Mouse (Mus musculus): ENCODE results near the gene Dnajb3.
A peak's percentile ranks its signal among the peaks of the same experiment; 100 is the strongest.
"Not testable (repeated sequence)": the region's sequence is repeated elsewhere in the genome, so short reads cannot be mapped to it uniquely, and the experiment has no call there.

Gene Dnajb3

DNA sequence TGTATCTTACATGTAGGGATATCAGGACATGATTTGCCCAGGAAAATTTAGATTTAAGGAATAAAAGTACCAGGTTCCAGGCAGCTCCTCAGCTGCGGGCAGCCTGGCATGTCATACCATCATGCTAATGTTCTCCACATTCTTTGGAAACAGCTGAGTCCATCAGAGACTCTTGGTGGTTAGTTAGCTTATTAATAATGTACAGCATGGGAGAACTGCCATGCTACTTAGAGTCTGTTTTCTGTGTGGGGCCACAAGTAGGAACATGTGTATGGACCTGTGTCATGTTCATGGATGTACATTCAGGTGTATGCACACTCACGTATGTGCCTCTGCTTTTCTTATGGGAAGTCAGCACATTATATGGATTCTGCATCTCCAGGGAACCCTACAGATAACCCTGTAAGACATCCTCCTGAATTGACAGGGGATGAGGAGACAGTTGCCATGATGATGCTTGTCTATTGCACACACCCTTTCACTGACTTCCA, 8.9 kb upstream of the Dnajb3 start:
- DNase-seq = no peak

DNA sequence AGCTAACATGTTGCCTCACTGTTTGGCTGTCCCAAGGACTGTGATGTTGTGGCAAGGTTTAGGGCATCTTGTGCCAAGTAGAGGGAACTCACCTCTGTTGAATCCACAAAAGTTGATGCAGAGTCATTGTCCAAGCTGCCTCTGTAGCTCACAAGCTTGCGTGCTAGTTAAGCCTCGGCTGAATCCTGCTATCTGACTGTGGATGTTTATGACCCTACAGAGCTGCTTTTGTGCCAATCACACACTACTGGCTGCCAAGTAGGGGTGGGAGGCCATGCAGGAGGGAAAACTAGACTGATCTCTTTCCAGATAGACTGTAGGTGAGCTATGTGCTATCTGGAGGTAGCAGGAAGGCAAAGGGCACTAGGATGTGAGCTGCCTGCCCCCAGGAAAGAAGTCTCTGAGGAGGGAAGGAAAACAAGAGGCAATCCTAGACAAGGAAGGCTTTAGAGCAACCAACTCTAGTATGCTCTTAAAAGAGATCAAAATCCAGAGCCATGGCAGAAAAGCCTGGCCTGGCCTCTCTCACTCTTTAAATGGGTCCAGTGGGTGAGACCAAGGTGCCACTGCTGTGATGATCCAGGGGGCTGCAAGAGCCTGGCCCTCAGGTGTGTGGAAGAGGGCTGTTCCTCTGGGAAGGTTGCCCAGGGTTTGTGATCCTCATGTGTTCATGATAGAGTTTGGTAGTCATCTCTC, 8.3 kb upstream of the Dnajb3 start:
- no peak for DNase-seq

DNA sequence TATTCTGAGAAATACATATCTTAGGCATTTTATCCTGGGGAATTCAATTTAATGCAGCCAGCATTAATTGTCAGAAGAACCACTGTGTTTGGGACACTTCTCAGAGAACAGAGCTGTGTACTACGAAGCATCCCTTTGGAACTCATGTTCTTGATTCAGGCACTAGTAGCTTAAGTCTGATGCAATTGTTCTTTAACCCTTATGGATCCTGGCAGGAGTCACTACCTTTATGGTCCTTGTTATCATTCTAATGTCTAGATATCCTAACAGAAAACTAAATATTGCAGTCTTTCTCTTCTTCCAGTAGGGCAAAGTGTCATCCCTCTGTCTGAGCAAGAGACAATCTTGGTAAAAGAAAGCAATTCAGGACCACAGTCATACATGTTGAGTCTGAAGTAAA, 7.5 kb upstream of the Dnajb3 start:
- DNase-seq = no peak

DNA sequence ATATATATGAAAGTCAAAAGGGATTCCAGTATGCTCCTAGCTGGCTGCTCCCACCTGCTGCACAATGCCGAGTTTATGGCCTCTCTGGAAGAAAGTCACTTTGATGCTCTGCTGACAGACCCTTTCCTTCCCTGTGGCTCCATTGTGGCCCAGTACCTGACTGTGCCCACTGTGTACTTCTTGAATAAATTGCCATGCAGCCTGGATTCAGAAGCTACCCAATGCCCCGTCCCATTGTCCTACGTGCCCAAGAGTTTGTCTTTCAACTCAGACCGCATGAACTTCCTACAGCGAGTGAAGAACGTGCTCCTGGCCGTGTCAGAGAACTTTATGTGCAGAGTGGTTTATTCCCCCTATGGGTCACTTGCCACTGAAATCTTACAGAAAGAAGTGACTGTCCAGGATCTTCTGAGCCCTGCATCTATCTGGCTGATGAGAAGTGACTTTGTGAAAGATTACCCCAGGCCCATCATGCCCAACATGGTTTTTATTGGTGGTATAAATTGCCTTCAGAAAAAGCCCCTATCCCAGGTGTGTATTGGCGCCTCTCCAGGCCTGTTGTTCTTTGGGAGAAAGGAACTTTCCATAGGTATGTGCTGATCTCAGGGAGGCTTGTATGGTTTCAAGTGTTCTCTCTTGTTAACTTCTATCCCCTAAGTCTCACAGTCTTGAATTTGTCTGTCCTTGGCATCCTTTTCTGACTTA, 6.9 kb upstream of the Dnajb3 start:
- no peak for DNase-seq

DNA sequence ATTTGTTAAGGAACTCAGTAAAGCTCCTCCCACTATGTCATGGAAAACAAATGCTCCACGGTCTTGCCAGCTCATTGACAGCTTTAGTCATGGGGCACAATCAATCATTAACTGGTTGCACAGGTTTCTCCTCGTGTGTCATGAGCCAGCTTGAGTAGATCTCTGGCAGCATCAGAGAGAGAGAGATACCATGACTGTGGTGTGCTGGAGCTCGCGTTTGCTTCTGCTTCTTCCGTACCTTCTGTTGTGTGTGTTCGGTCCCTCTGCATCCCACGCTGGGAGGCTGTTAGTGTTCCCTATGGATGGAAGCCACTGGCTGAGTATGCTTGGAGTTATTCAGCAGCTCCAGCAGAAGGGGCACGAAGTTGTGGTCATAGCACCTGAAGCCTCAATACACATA, 6.2 kb upstream of the Dnajb3 start, which contains the start of gene Ugt1a1:
Ugt1a1 (plus strand) TSS at position 148 of the 400 bp plus-strand sequence.
- DNase-seq = peak; percentile 71

DNA sequence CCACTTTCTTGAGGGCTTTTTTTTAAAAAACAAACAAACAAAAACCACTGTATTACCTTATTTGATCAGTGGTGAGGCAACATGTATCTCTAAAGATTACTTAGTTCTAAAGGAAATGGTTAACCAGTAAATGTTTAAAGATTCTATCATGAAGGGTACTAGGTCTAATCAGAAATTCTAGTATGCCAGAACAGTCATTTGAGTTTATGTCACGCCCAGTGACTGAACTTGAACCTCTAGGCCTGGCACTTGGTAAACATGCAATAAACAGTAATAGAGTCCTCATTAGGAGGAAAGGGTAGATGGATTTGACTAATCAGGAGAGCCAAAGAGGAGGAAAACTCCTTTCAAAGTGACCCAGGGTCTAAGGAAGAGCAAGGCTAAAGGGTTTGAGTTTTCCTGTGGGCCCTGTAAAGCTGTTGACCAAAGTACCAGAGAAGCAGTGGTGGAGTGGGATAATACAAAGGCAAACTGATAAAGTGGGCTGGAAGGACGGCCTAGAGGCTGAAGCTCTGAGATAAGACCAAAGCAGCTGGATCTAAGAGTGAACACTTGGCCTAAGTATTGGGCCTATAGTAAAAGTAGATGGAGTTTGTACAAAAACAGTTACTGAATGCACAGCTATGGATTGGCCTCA, 1.4 kb upstream of the Dnajb3 start:
- DNase-seq = no peak

DNA sequence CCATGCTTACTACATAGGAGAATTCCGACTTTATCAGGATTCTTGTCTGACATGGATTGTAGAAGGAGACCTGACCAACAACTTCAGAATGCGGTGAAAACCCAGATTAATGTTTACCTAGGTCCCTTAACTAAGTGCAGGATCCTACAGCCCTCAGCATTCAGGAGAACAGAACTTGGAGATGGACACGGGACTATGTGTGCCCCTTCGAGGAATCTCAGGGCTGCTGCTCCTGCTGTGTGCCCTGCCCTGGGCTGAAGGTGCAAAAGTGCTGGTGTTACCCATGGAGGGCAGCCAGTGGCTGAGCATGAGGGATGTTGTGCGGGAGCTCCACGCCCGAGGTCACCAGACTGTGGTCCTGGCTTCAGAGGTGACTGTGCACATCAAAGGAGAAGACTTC, 5.1 kb downstream of the Dnajb3 start, which contains the start of gene Ugt1a2:
Ugt1a2 (plus strand) TSS at position 146 of the 400 bp plus-strand sequence.
- peak; percentile 62 for DNase-seq

DNA sequence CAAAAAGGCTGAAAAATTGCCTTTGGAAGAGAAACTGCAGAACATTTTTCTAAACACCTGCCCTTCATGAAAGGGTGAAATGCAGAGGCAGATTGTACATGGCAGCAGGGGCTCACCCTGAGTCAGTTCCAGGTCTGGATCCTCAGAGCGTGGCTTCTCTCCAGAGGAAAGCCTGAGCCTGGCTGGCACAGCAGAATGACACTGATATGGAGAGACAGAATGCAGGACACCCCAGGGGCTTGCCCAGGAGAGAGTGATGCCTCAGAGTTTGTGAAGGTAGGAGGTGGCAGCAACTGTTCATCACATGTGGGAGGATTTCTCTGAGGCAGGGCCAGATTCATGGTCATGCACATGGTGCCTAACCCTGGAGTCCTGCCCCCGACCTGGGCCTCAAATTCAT, 5.6 kb downstream of the Dnajb3 start:
- no peak for DNase-seq

DNA sequence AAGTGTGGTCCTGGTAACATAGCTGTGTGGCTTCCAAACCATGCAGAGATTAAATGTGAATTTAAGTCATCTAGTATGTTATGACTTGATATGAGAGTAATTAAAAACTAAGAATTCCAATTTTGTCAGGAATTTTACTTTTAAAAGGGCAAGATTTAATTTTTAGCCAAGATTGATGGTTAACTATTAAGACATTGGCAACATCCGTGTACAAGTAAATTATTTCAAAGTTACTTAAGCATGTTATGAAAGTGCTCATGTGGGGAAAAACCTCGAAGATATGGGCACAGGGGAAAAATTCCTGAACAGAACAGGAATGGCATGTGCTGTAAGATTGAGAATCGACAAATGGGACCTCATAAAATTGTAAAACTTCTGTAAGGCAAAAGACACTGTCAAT, 8.1 kb downstream of the Dnajb3 start:
- DNase-seq = peak; percentile 77

DNA sequence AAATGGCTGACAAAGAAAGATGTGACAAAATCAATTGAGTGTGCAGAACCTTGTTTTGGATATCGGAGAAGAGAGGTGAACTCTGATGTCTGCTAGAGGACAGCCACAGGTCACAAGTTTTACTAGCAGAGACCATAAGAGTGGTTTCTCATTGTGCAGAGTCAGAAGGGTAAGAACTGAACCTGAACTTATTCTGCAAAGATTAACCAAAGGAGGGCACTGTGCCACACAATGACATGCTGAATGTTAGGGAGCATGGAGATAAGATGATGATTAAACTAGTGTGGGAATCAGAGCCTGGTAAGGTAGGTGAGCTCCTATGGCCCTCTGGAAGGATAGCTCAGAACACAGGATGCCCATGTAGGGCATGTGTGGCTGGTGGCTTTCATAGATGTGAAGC, 9.9 kb downstream of the Dnajb3 start:
- peak; percentile 97 for DNase-seq

DNA sequence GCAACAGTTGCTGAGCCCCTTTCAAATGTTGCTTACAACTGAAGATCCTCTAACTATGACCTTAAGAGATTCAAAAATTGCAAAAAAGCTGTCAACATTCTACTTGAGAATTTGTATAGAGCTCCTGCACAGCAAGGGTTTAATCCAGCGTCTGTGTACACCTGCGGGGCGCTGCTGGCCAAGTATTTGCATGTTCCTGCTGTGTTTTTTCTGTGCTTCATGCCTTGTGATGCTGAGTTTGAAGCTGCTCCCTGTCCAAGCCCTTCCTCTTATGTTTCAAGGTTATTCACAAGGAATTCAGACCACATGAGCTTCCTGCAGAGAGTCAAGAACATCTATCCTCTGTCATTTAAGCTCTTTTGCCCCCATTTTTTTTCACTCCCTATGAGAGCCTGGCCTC, 13.4 kb downstream of the Dnajb3 start:
- no peak for DNase-seq

DNA sequence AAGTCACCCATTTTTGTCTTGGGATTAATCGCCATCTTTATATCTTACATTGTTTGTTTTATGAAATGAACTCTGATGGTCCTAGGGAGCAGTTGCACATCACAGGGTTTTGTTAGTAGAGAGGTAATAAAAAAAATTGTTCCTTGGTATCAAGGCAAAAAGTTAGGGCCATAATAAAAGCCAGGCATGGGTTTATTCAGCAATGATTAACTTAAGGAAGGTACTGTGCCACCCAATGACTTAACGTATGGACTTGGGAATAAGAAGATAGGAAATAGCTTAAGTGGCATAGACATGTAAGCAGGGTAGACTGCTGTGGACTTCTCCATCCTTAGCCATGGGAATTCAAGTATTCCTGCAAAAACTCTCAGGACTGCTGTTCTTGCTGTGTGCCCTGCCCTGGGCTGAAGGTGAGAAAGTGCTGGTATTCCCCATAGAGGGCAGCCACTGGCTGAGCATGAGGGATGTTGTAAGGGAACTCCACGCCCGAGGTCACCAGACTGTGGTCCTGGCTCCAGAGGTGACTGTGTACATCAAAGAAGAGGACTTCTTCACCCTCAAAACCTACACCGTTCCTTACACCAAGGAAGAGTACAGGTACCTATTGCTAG, 19.2 kb downstream of the Dnajb3 start:
- DNase-seq = no peak

DNA sequence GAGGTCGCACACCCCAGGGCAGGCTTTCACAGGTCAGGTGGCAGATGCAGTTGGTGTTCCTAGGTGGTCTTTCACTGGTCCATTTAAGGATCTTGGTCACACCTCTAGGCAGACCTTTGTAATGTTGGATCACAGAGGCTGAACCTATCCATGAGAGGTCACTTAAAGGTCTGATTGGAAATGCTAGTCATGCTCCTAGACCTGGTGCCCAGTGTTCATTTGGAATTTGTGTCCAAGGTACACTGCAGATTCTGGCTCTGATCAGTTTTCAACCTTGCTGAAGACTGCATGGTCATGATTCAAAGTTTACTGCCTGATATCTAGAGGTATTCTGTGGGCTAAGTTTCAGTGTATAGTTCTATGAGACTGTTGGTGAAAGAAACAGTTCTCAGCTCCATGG, 25.9 kb downstream of the Dnajb3 start:
- DNase-seq = peak; percentile 65

DNA sequence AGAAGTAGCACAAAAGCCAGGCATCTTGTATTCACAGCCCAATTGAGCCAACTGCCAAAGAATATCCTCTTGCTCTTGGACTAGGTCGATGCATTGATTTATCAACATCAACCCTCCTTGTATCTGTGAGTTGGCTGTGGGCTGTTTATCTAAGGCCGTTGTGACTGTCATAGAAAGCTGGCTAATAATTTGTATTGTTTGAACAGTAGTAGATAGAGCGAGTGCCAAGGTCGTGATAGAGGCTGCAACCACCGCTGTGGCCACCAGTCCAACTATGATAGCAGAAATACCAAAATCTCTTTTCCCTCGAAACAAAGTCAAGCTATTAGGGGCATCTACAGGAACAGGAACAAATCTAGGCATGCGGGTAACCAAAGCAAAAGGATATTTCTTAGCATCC, 33.4 kb downstream of the Dnajb3 start:
- DNase-seq = not testable (repeated sequence)

DNA sequence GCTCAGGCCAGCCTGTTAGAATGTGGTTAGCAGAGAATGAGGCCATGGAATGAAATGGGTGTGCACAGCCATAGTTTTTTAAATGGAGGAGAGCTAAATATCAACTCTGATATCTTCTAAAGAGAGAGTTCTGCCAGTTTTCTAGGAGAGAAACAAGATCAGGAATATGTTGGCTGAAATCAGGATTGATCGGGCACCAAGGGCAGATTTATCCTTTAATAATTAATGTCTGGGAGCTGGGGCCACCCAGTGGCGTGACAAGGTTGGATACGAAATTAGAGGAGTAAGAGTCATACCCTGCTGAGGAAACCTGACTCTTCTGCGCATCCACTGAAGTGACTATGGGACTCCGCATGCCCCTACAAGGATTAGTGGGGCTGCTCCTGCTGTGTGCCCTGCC, 39.9 kb downstream of the Dnajb3 start, which contains the start of gene Ugt1a5:
Ugt1a5 (plus strand) TSS at position 302 of the 400 bp plus-strand sequence.
- no peak for DNase-seq

DNA sequence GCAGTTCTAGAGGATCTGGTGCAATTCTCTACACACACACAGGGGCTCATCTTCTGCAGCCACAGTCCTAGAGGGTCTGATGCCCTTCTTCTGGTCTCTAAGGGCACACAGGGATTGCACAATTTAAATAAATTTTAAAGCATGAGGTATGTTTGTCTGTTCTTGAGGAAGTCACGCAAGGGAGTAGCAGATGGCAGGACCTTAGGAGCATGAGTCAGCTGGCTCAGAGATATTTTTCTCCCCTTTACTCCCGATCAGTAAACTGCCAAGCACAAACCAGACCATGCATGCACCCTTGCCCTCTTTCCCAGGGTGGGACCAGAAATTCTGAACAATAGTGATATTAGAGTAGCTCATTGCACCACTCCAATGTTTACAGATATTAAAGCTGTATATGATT, 47.2 kb downstream of the Dnajb3 start:
- no peak for DNase-seq
